Mouse (Mus musculus) stomach, postnatal 0 days (tissue): ENCODE results near the gene Smg6.

Experiments used
- CTCF ChIP-seq: IDR thresholded peaks from 2 replicates; pipeline ENCODE4 v1.5.1; 2016; ENCODE audit warnings: antibody characterized with exemption, low read depth, mild to moderate bottlenecking, moderate library complexity
- EP300 ChIP-seq: optimal IDR thresholded peaks from 2 replicates; pipeline ENCODE3; 2016; ENCODE audit warnings: antibody characterized with exemption

DNA sequence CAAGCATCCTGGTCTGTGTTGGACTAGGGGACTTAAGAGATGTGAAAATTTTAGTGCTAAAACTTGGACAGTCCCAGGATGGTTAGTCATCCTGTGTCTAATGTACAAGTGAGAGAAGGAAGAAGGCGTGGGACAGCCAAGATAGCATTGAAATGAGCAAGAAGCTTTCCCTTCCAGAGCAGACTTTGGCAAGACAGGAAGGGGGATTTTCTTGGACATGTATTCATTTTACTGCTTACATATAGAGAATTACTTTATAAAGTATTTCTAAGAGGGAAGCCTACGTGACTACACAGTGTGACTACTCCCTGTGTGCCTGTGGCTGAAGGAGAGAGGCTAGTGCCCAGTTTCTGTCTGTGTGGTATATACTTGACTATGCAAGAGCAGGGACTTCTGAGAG is 127.4 kb downstream of the Smg6 start:
- TF ChIP-seq CTCF (no peak), EP300 (no peak)
